Mouse (Mus musculus): ENCODE data around the gene Gm43552.
"Not testable (repeated sequence)": the region's sequence is repeated elsewhere in the genome, so short reads cannot be mapped to it uniquely, and the experiment has no call there.

Gm43552 gene

DNA sequence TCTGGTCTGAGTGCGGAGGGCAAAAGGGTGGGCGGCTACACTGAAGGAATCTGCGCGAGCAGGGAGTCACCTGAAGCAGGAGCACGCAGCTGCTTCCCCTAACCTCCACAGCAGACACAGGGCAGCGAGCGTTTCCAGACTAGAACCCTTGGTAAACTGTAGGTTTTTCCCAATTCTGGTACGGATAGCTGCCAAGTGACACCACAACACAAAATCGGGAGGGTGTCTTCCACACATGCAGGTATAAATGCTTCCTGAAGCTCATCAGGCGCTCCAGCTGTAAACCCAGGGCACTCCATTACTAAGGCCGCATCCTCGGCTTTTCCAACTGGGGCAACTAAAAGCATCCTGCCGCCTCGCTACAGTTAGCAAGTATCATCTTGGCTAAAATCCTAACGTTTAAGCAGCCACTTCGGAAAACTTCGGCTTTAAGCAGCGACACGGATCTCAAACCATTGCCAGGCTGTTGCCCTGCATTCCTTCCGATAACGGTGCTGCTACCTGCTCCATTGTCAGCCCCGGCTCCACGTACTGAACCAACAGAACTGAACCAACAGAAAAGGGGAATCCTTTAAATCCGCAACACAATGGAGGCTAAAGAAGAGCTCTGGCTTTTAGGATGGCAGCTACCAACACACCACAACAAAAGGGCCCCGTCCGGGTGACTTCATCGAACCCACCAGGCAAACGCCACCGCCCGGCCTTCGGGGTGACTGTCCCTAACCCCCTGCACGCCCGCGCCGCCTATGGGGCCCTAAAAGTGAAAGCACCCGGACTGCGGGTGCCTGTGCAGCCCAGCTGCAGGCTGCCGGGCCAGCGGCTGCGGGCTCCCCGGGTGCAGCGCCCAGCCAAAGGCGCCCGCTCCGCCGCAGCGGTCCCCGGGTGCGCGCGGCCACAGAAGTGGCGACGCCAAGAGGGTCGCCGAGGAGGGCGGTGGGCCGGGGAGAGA lies 592 bp downstream of the Gm43552 start:
- DNase-seq (ENCODE audit: extremely low read depth, low read depth, low spot score): no peak

DNA sequence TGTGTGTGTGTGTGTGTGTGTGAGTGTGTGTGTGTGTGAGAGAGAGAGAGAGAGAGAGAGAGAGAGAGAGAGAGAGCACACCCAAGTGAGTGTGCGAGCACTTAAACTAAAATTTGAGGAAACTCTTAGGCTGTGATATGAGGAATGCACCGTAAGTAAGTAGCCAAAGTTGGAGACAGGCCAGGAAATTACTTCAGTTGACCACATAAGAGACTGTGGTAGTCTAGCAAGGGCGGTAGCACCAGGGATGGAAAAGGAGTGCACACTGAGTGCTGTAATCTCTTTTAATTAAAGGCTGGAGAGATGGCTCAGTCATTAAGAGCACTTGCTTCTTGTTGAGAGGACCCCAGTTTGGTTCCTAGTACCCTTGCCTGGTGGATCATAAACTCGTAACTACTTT lies 2.8 kb downstream of the Gm43552 start:
- DNase-seq (ENCODE audit: extremely low read depth, low read depth, low spot score): no peak

DNA sequence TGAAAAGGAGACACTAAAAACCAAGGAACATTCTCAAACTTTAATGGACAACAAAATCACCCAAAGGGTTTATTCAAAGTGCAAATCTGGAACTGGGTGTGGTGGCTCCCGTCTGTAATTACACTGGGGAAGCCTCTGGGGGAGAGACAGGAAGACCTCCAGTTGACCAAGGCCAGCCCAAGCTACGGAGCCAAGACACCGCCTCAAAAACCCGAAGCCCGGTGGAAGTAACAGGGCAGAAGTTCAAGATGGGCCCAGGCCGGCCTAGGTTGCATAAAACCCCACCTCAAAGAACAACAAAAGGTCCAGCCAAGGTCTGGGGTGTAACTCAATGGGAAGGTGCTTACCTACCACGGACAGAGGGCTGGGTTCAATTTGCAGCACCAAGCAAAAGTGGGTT lies 3.9 kb downstream of the Gm43552 start:
- DNase-seq (ENCODE audit: extremely low read depth, low read depth, low spot score): no peak

DNA sequence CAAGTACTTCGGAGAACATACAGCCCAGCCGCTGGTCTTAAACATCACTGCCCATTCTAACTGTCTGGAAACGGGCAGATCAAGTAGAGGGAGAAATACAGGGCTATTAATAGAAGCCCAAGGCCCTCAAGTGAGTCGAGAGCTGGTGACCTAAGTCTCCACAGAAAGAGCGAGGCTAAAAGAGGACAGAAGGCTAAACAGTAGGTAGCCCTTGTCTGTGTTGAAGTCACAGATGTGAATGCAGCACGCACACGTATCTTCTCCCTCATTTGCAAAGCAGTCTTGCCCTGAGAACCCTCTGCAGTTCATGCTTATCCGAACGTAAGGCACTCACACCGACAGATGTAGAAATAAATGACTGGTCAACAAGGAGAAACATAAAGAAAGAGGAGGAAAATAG lies 5.3 kb downstream of the Gm43552 start:
- DNase-seq (ENCODE audit: extremely low read depth, low read depth, low spot score): no peak

DNA sequence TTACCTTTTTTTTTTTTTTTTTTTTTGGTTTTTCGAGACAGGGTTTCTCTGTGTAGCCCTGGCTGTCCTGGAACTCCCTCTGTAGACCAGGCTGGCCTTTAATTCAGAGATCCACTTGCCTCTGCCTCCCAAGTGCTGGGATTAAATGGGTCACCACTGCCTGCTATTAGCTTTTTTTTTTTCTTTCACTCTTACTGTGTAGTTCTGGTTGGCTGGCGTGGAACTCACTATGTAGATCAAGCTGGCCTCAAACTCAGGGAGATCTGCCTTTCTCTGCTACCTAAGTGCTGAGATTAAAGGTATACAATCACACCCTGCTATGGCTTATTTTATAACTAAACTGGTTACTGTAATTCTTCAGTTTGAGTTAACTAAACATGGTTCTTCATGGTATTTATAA lies 6.1 kb downstream of the Gm43552 start:
- no peak for DNase-seq (ENCODE audit: extremely low read depth, low read depth, low spot score)

DNA sequence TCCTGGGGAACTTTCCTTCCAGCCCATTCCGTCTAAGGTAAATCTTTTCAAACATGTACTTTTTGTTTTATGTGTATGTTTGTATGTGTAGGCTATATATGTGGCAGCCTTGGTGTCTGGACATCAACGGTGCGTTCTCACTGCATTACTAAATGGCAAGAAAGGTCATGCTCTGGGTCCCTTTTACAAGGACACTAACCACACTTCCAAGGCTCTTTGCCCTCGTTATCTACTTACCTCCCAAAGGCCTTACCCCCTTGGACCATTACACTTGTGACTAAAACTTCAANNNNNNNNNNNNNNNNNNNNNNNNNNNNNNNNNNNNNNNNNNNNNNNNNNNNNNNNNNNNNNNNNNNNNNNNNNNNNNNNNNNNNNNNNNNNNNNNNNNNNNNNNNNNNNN lies 9.6 kb downstream of the Gm43552 start:
- no peak for DNase-seq (ENCODE audit: extremely low read depth, low read depth, low spot score)

DNA sequence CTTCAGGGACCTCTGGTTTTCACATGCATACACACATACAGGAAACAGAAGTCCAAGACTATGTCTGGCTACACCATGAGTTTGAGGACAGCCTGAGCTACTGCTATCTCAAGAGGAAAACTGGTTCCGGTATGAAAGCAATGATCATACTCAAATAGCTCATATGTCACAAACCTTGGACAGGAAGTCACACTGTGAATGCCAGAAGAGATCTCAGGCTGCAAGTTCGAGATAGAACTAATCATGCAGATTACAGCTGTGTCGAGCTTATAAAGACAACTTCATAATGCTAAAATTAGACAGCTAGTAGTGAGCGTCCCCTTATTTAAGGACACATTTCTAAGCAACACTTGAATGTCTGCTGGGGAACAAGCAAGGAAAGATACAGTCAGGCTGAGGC lies 12.1 kb downstream of the Gm43552 start:
- no peak for DNase-seq (ENCODE audit: extremely low read depth, low read depth, low spot score)

DNA sequence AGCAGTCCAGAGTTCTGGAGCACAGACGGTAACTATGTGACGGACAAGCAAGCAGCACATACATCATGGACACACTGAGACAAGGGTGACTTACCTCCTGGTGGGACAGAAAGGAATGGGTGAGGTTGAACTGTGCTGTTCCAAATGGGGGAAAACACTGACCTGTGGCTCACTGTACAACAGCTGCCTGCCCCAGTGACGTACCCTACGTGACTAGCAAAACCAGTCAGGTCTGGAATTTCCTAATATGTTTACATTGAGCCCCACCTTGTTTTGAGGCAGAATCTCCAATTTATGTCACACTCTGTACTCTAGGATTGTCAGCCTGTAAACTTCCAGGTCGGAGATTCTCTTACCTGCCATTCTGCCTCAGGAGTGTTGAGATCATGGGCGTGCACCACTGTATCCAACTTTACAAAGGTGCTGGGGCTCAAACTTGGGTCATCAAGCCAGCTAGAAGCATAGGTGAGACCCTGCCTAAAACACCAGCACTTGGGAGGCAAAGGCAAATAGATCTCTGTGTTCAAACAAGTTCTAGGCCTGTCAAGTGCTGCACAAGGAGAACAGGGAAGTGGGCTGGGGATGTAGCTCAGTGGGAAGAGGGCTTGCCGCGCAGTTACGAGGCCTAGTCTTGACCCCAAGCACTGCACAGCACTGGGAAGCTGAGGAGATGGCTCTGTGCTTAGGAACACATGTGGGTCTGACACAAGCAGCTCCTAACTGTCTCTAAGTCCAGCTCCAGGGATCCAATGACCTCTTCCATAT lies 12.8 kb downstream of the Gm43552 start:
- no peak for DNase-seq (ENCODE audit: extremely low read depth, low read depth, low spot score)

DNA sequence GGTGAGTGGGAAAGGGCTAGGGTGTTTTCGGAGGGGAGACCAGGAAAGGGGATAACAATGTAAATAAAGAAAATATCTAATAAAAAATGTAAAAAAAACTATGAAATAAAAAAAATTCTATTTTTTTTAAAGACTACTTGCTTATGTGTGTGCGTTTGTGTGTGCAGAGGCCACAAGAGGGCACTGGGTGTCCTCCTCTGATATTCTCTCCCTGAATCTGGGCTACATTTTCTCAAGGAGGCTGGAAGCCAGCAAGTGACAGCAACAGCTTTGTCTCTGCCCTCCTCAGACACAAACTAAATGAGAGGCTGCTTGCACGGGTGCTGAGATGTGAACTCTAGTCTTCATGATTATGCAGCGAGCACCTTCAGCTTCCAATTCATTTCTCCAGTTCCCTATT lies 14.4 kb downstream of the Gm43552 start:
- DNase-seq (ENCODE audit: extremely low read depth, low read depth, low spot score): no peak

DNA sequence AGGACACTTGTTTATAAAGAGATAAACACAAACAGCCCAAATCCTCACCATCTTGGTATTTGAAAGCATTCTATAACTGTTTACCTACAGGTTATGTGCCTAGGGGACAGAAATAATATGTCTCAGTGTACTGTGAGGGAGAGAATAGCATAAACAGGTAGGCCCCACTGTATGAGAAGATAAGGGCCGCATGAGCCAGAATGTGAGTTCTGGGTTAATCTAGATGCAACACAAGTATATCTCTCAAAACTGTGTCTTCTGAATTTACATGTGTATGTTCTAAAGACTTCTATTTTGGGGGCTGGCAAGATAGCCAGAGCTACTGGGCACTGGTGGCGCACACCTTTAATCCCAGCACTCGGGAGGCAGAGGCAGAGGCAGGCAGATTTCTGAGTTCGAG lies 15.9 kb downstream of the Gm43552 start:
- not testable (repeated sequence) for DNase-seq (ENCODE audit: extremely low read depth, low read depth, low spot score)

DNA sequence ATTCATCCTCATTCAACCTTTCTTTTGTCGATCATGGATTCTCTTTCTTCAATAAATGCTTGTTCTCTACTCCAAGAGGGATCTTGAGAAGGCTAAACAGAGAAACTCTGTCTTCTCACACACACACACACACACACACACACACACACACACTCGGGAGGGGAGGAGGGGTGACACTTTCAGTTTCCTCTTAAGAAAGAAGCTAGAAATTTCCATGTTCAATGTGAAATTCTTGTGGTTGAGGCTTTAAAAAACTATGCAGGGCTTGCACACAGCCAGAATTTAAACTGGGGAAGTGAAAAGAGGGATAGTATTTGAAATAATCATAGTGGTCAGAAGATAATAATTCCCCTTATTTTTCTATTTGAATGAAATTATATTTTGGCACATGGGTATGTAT lies 16.8 kb downstream of the Gm43552 start:
- no peak for DNase-seq (ENCODE audit: extremely low read depth, low read depth, low spot score)

DNA sequence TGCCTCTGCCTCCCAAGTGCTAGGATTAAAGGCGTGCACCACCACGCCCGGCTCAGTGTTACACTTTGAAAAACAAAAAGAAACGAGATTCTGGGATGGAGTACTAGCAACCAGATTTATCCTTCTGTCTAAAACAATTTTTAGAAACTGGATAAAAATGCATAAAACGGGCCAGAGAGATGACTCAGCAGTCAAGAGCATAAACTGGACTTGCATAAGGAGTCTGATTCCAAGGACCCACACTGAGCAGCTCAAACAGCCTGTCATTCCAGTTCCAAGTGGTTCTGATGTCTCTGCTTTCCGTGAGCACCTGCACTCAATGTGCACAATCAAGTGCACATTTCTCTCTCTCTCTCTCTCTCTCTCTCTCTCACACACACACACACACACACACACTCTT lies 22.9 kb downstream of the Gm43552 start:
- DNase-seq (ENCODE audit: extremely low read depth, low read depth, low spot score): no peak

DNA sequence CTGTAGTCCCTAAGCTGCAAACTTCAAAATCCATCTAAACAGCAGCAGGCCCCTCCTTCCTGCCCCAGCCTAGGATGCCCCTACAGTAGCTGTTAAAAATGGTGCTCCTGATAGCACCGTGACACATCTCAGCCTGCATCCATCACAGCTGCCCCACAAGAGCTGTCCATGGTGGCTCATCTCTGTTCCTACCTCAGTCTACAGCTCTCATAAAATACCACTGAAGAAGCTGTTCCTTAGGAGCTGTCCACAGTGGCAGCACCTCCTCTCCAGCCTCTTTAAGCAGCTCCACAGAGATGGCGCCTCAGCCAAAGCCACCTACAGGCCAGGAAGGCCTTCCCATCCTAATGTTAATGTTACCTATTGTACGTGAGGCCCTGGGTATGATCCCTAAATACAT lies 25.7 kb downstream of the Gm43552 start:
- DNase-seq (ENCODE audit: extremely low read depth, low read depth, low spot score): no peak

DNA sequence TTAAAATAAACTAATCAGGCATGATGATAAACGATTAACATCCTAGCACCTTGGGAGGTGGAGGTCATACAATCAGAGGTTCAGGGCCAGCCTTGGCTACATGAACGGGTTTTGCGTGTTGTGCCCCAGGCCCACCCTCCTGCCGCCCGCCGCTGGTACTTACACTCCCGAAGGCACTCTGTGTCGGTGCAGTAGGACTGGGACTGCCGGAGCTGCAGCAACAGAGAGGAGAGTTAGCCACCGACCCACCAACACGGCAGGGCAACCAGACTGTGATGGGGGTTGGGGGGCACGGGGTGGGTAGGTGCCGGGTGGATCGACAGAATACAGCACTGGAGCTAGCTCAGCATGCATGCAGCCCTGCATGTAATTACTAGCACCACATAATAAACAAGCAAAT lies 32.3 kb downstream of the Gm43552 start:
- DNase-seq (ENCODE audit: extremely low read depth, low read depth, low spot score): no peak

DNA sequence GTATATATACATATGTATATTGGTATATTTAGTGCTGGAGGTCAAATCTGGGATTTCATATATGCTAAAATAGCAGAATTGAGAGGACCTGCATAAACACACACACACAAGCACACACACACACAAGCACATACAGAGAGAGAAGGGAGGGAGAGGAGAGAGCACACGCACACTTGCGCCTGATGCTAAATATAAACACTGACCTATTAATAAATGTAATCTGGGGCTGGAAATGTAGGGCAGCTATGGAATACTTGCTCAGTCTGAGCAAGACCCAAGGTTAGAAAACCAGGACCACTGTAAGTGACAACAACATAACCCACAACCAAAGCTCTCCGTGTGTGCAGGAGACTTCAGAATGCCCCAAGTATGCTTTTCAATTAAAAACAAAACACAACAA lies 33.2 kb downstream of the Gm43552 start:
- no peak for DNase-seq (ENCODE audit: extremely low read depth, low read depth, low spot score)

DNA sequence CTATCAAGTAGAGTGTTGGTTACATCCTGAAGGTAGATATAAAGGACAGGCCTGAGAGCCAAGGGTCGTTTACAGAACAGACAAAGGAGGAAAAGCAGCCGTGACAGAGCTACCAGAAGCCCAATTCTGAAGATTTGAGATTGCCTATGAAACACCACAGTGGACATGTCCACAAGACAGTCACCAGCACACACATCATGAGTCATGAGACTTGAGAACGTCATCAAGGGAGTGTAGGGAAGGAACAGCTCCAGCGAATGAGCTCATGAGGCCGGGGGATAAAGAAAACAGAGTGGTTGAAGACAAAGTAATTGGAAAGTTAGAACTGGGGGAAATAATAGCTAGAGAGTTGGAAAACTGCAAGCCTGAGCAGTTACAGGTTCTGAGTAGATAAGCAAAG lies 34.8 kb downstream of the Gm43552 start:
- DNase-seq (ENCODE audit: extremely low read depth, low read depth, low spot score): no peak

DNA sequence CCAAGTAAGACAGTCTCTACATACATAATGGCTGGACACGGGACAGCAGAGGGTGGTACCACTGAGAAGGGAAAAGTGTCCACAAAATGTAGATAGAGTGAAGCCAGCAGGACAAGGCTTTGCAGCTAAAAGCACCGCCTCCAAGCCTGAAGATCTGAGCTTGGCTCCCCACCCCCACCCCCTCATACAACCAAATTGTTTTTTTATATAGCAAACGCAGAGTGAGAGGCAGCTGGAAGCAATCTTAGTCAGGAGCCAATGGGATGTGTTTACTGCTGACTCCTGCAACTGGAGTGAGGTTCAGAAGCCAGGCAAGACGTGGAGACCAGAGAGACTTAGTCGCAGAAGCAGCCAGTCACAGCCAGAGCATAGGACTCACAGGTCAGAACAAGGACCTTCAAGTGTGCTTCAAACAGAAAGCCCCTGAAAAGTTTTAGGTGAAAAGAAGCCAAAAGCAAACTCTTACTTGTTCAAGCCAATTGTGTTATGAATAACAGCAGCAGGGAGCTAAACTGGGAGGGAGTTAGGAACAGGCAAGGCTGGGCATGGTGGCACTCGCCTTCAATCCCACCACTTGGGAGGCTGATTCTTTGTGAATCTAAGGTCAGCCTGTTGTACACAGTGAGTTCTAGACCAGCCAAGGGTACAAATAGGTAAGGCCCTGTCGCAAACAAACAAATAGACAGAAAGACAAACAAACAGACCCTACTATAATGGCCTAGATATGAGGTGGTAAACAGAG lies 35.4 kb downstream of the Gm43552 start:
- DNase-seq (ENCODE audit: extremely low read depth, low read depth, low spot score): no peak

DNA sequence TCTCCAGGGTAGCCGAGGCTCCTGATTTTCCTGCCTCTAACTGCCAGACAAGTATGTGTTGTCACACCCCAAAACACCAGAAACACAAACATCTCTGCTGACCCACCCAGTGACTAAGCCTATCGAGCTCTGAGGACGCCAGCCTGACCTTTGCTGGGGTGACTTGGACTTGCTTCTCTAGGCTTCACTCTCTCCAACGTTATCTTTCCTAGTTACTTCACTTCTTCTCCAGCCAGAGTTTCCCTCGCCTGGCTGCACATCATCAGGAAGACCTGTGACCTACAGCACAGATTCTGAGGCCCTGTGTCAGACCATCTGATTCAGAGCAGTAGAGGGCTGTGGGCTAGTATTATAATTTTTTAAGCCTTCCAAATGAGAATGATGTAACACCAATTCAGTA lies 37.9 kb downstream of the Gm43552 start:
- DNase-seq (ENCODE audit: extremely low read depth, low read depth, low spot score): no peak

DNA sequence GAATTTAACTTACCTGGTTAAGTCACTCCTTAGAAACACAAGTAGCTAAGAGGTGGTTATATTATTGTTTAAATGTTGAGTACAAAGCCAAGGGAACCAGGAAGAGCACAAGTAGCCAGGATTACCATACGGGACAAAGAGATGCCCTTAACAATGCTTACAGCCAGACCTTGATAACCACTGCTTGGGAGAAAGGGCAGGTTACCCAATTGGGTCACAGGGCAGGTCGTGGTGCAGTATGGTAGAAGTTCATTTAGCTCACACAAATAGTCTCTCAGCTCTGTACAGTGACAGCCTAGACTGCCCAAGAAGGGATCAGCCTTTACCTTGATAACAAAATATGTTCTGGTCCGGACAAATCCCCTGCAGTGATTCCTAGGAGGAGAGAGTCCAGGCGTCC lies 43.7 kb downstream of the Gm43552 start:
- DNase-seq (ENCODE audit: extremely low read depth, low read depth, low spot score): no peak

DNA sequence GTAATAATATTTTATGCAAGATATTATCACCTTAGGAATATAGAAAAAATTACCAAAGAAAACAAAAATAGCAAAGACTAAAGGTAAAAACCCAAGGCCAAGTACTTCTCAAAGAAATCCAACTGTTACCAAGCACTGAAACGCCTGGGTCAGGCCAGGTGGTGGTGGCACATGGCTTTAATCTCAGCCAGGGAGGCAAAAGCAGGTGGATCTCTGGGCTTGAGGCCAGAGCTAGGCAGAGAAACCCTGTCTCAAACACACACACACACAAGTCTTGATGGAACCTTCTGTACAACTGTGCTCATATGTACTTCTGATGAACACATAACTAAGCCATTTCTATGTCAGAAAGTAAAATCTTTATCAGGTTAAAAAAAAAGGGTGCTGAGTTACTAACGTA lies 44.8 kb downstream of the Gm43552 start:
- DNase-seq (ENCODE audit: extremely low read depth, low read depth, low spot score): no peak

DNA sequence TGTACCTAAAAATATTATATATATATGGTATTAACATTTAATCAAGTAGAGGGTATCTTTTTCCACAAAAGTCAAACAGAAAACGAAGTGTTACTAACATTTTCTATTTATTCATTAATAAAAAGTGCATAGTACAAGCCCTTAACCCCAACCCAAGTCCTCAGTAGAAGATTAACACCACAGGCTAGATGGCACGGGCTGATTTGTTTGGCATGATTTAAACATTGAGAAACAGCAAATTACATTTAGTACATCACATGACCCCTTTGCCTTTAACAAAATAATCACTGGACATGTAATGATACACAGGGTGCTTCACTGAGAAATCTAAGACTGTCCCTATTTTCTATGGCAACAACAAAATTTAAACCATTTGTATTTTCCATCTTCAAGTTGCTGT lies 45.9 kb downstream of the Gm43552 start:
- no peak for DNase-seq (ENCODE audit: extremely low read depth, low read depth, low spot score)

DNA sequence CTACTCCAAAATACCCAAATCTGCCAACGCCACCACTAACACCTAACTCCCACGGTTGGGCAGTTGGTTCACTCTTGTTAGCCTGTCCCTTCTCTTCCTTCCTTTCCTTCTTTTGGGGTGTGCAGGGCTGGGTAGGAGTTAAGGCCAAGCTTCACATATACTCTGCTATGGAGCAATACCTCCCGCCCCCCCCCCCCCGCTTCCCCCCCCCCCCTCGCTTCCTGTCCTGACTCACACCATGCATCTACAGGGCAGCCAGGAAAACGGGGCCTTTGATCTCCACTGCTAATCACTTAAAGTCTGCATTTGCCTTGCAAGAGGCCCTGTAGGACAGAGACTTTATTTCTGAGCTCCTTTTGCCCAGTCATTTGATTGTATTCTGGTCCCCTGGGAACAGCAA lies 47.7 kb downstream of the Gm43552 start:
- no peak for DNase-seq (ENCODE audit: extremely low read depth, low read depth, low spot score)
